Mouse (Mus musculus): ENCODE data around the gene Chuk. TPM values are rescaled to one million over a fixed set of nuclear protein-coding genes. Genes with fewer than 3 reads are reported as not detected.

Gene Chuk
- total RNA-seq, 2 experiments from 2014 or later: 13.6 to 16.0 TPM

GRCm38 (mm10) chr19:44110356-44110755 is 3.1 kb upstream of the Chuk start:
- intact Hi-C loops (cut with DNase I; ENCODE audit: low total_unique reads): no loop called here
- no peak for DNase-seq

GRCm38 (mm10) chr19:44108996-44109395 is 1.7 kb upstream of the Chuk start:
- intact Hi-C loops (cut with DNase I; ENCODE audit: low total_unique reads): no loop called here
- no peak for DNase-seq

GRCm38 (mm10) chr19:44107661-44108521 is 611 bp upstream of the Chuk start:
- DNase-seq: no peak
- intact Hi-C loops (cut with DNase I; ENCODE audit: low total_unique reads): no loop called here

- intact Hi-C loops (cut with DNase I; ENCODE audit: low total_unique reads): no loop called here
- no peak for DNase-seq
Observed at GRCm38 (mm10) chr19:44104393-44104792, 2.9 kb downstream of the Chuk start.

- no peak for DNase-seq
- intact Hi-C loops (cut with DNase I; ENCODE audit: low total_unique reads): no loop called here
Observed at GRCm38 (mm10) chr19:44103001-44103400, 4.3 kb downstream of the Chuk start.

GRCm38 (mm10) chr19:44100840-44101239 is 6.4 kb downstream of the Chuk start:
- intact Hi-C loops (cut with DNase I; ENCODE audit: low total_unique reads): no loop called here

GRCm38 (mm10) chr19:44086278-44086677 is 21.0 kb downstream of the Chuk start:
- no peak for DNase-seq
- intact Hi-C loops (cut with DNase I; ENCODE audit: low total_unique reads): no loop called here

More at GRCm38 (mm10) chr19:44100840-44101239, 6.4 kb downstream of the Chuk start:
- DNase-seq: no peak

- intact Hi-C loops (cut with DNase I; ENCODE audit: low total_unique reads): no loop called here
- no peak for DNase-seq
Observed at GRCm38 (mm10) chr19:44080920-44081319, 26.4 kb downstream of the Chuk start.

GRCm38 (mm10) chr19:44080023-44080422 is 27.3 kb downstream of the Chuk start:
- intact Hi-C loops (cut with DNase I; ENCODE audit: low total_unique reads): no loop called here
- no peak for DNase-seq

GRCm38 (mm10) chr19:44077024-44077423 is 30.3 kb downstream of the Chuk start:
- intact Hi-C loops (cut with DNase I; ENCODE audit: low total_unique reads): no loop called here

GRCm38 (mm10) chr19:44076457-44076856 is 30.8 kb downstream of the Chuk start:
- DNase-seq: no peak
- intact Hi-C loops (cut with DNase I; ENCODE audit: low total_unique reads): no loop called here

More at GRCm38 (mm10) chr19:44077024-44077423, 30.3 kb downstream of the Chuk start:
- no peak for DNase-seq

GRCm38 (mm10) chr19:44074986-44075385 is 32.3 kb downstream of the Chuk start:
- intact Hi-C loops (cut with DNase I; ENCODE audit: low total_unique reads): no loop called here
- DNase-seq: no peak

- intact Hi-C loops (cut with DNase I; ENCODE audit: low total_unique reads): no loop called here
- DNase-seq: no peak
Observed at GRCm38 (mm10) chr19:44071166-44071565, 36.1 kb downstream of the Chuk start.

GRCm38 (mm10) chr19:44069914-44070232 is 37.4 kb downstream of the Chuk start:
- intact Hi-C loops (cut with DNase I; ENCODE audit: low total_unique reads): no loop called here
- no peak for DNase-seq

GRCm38 (mm10) chr19:44069121-44069913 is 38.0 kb downstream of the Chuk start, which contains the start of gene Erlin1:
Gene Erlin1 (minus strand): TSS chr19:44069785.
- intact Hi-C loops (cut with DNase I; ENCODE audit: low total_unique reads): no loop called here
- DNase-seq: peak; percentile 91

- no peak for DNase-seq
- intact Hi-C loops (cut with DNase I; ENCODE audit: low total_unique reads): no loop called here
Observed at GRCm38 (mm10) chr19:44068232-44068631, 39.0 kb downstream of the Chuk start.

- DNase-seq: no peak
- intact Hi-C loops (cut with DNase I; ENCODE audit: low total_unique reads): no loop called here
Observed at GRCm38 (mm10) chr19:44067323-44068049, 39.8 kb downstream of the Chuk start.

GRCm38 (mm10) chr19:44064734-44065133 is 42.5 kb downstream of the Chuk start:
- DNase-seq: no peak
- intact Hi-C loops (cut with DNase I; ENCODE audit: low total_unique reads): no loop called here

GRCm38 (mm10) chr19:44063773-44064172 is 43.5 kb downstream of the Chuk start:
- intact Hi-C loops (cut with DNase I; ENCODE audit: low total_unique reads): no loop called here
- no peak for DNase-seq

- intact Hi-C loops (cut with DNase I; ENCODE audit: low total_unique reads): no loop called here
- no peak for DNase-seq
Observed at GRCm38 (mm10) chr19:44060226-44060625, 47.1 kb downstream of the Chuk start.

Data from gastrocnemius, postnatal 14 days (tissue).